Mouse (Mus musculus): ENCODE measurements around the gene AI661453. TPM values are rescaled to one million over a fixed set of nuclear protein-coding genes. Genes with fewer than 3 reads are reported as not detected.
A peak's percentile ranks its signal among the peaks of the same experiment; 100 is the strongest.

Gene AI661453
- total RNA-seq, 1 experiment = 2.2 TPM

DNA sequence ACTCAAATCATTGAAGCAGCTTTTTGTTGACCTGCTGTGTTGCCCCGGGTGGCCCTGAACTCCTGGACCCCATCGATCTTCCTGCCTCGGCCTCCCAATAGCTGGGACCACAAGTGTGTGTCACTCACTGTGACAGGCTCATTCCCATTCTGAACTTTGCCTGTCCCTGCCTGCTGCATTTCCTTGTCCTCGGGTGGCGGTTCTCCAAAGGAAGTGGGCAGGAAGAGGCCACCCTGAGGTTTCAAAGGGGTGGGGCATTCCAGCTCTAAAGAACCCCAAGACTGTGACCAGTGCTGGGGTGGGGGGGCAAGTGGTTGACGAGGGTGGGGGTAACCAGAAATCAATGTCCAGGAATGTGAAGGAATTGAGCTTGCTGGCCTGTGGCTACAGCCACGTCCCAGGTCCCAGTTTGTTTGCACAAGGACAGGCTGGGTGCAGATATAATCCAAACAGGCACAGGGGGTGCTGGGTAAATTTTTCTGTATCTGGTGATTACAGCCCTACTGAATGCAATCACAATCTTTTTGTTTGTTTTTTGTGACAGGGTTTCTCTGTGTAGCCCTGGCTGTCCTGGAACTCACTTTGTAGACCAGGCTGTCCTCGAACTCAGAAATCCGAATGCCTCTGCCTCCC, 3.1 kb downstream of the AI661453 start:
- Histone ChIP-seq H3K4me1 (ENCODE audit: control insufficient read depth in 2 of 2, insufficient read depth in 2 of 2, low read length in 2 of 2, poor library complexity in 1 of 2) (peaks cover 0 to 29% of the 10 kb centered on the region in 2 experiments; a peak in 2 of 4 replicates), H3K36me3 (ENCODE audit: control insufficient read depth, insufficient read depth, low read length, poor library complexity, severe bottlenecking) (no peaks in the 10 kb centered on the region), H3K4me3 (ENCODE audit: insufficient read depth in 1 of 2, low read depth in 1 of 2, low read length in 2 of 2, poor library complexity in 1 of 2, severe bottlenecking in 1 of 2) (no peak overlapping the region), H3K27ac (ENCODE audit: insufficient read depth, low read depth, low read length, poor library complexity, severe bottlenecking) (no peak overlapping the region; the same call in 1 of the 2 replicates), H3K9ac (ENCODE audit: insufficient read depth, low read depth, low read length, poor library complexity, severe bottlenecking) (no peak overlapping the region), H3K9me3 (ENCODE audit: control insufficient read depth, insufficient read depth, low read depth, low read length) (no peaks in the 10 kb centered on the region)
- TF ChIP-seq HCFC1 (IDR thresholded peaks at IDR 0.05; ENCODE audit: borderline replicate concordance, insufficient read depth, low read length) = no peak
- TF ChIP-seq ZC3H11A (IDR thresholded peaks at IDR 0.05; ENCODE audit: borderline replicate concordance, low read depth, low read length) = no peak
- no peak for TF ChIP-seq ZNF384 (IDR thresholded peaks at IDR 0.05; ENCODE audit: low read depth, low read length)
- no peak for TF ChIP-seq CHD2 (IDR thresholded peaks at IDR 0.05; ENCODE audit: low read depth, low read length)
- TF ChIP-seq MAFK (IDR thresholded peaks at IDR 0.05; ENCODE audit: insufficient read depth, low read depth, low read length) = no peak
- no peak for DNase-seq (ENCODE audit: low read depth, low spot score)
- in situ Hi-C loops (cut with MboI; ENCODE audit: low sequenced_read_pairs in 2 of 2, unreplicated experiment in 2 of 2) = no loop called here

DNA sequence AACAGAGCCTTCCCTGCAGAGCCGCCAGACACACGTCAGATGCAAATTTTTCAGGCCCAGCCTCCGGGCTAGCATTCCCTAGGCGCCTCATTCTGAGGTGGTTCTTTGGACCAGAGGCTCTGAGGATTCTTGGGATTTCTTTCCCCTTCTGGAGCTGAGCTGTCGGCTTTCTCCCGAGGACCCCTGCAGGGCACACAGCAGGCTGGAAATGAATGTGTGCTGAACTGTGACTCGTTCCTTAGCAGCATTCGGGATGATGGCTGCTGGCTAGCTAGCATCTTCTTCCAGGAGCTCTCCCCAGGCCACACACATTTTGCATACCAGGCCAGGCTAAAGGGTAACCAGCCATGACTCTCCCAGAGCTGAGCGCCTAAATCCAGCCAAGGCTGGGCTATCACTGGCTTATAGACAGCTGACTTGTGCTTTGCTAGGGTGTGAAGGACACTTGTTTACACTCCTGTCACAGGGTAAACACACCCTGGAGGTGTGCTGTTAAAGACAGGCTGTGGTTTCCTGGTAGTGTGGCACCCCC, 4.0 kb downstream of the AI661453 start:
- TF ChIP-seq HCFC1 (IDR thresholded peaks at IDR 0.05; ENCODE audit: borderline replicate concordance, insufficient read depth, low read length) = no peak
- TF ChIP-seq ZNF384 (IDR thresholded peaks at IDR 0.05; ENCODE audit: low read depth, low read length) = no peak
- no peak for TF ChIP-seq ZC3H11A (IDR thresholded peaks at IDR 0.05; ENCODE audit: borderline replicate concordance, low read depth, low read length)
- TF ChIP-seq MAFK (IDR thresholded peaks at IDR 0.05; ENCODE audit: insufficient read depth, low read depth, low read length) = no peak
- TF ChIP-seq CHD2 (IDR thresholded peaks at IDR 0.05; ENCODE audit: low read depth, low read length) = no peak
- H3K4me1 ChIP-seq (ENCODE audit: control insufficient read depth in 2 of 2, insufficient read depth in 2 of 2, low read length in 2 of 2, poor library complexity in 1 of 2) = peaks cover 0 to 29% of the 10 kb centered on the region in 2 experiments; a peak in 2 of 4 replicates
- H3K4me3 ChIP-seq (ENCODE audit: insufficient read depth in 1 of 2, low read depth in 1 of 2, low read length in 2 of 2, poor library complexity in 1 of 2, severe bottlenecking in 1 of 2) = no peak overlapping the region
- no peaks in the 10 kb centered on the region for H3K9me3 ChIP-seq (ENCODE audit: control insufficient read depth, insufficient read depth, low read depth, low read length)
- H3K9ac ChIP-seq (ENCODE audit: insufficient read depth, low read depth, low read length, poor library complexity, severe bottlenecking) = no peak overlapping the region; the same call in 1 of the 2 replicates
- peak overlapping the region; percentile 64; the same call in 1 of the 2 replicates for H3K27ac ChIP-seq (ENCODE audit: insufficient read depth, low read depth, low read length, poor library complexity, severe bottlenecking)
- in situ Hi-C loops (cut with MboI; ENCODE audit: low sequenced_read_pairs in 2 of 2, unreplicated experiment in 2 of 2) = no loop called here
- DNase-seq (ENCODE audit: low read depth, low spot score) = peak; percentile 61
- no peaks in the 10 kb centered on the region for H3K36me3 ChIP-seq (ENCODE audit: control insufficient read depth, insufficient read depth, low read length, poor library complexity, severe bottlenecking)

DNA sequence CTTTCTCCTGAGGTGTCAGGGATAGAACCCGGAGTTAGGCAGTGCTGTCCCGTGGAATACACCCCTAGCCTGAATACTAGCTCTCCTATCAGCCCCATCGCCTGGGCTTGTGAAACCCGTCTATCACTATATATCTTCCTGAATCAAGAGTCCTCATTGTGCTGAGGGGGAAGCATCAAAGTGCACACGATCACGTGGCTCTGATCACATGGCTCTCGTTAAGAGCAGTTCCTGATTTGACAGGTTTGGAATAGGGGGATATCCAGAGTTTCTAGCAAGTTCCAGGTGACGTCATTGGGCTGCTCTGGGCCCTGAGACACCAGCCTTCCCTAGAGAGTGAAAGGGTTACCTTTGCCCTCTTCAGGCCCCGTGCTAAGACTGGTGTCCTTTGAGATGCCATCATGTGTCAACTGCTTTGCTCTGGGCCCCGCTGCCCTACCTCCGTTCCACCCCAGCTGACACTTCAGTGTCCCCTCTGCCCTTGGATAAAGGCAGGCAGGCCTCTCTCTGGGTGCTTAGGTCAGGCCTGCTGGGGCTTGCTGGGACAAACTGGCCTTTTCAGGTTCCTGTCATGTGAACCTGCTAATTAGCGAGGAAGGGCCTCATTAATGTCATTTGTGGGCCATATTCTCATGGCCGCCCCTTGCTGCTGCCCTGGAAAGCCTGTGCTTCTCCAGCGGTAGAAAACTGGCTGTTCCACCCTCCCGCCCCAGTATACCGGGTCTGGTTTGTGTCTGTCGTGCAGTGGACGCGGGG, 5.1 kb downstream of the AI661453 start:
- no peak for TF ChIP-seq MAFK (IDR thresholded peaks at IDR 0.05; ENCODE audit: insufficient read depth, low read depth, low read length)
- no peak for TF ChIP-seq CHD2 (IDR thresholded peaks at IDR 0.05; ENCODE audit: low read depth, low read length)
- no peak for TF ChIP-seq ZC3H11A (IDR thresholded peaks at IDR 0.05; ENCODE audit: borderline replicate concordance, low read depth, low read length)
- no peaks in the 10 kb centered on the region for H3K9me3 ChIP-seq (ENCODE audit: control insufficient read depth, insufficient read depth, low read depth, low read length)
- DNase-seq (ENCODE audit: low read depth, low spot score) = no peak
- H3K36me3 ChIP-seq (ENCODE audit: control insufficient read depth, insufficient read depth, low read length, poor library complexity, severe bottlenecking) = no peaks in the 10 kb centered on the region
- H3K4me3 ChIP-seq (ENCODE audit: insufficient read depth in 1 of 2, low read depth in 1 of 2, low read length in 2 of 2, poor library complexity in 1 of 2, severe bottlenecking in 1 of 2) = no peak overlapping the region
- in situ Hi-C loops (cut with MboI; ENCODE audit: low sequenced_read_pairs in 2 of 2, unreplicated experiment in 2 of 2) = no loop called here
- H3K27ac ChIP-seq (ENCODE audit: insufficient read depth, low read depth, low read length, poor library complexity, severe bottlenecking) = no peak overlapping the region
- no peak overlapping the region for H3K9ac ChIP-seq (ENCODE audit: insufficient read depth, low read depth, low read length, poor library complexity, severe bottlenecking)
- H3K4me1 ChIP-seq (ENCODE audit: control insufficient read depth in 2 of 2, insufficient read depth in 2 of 2, low read length in 2 of 2, poor library complexity in 1 of 2) = peaks cover 0 to 35% of the 10 kb centered on the region in 2 experiments; a peak in 2 of 4 replicates

DNA sequence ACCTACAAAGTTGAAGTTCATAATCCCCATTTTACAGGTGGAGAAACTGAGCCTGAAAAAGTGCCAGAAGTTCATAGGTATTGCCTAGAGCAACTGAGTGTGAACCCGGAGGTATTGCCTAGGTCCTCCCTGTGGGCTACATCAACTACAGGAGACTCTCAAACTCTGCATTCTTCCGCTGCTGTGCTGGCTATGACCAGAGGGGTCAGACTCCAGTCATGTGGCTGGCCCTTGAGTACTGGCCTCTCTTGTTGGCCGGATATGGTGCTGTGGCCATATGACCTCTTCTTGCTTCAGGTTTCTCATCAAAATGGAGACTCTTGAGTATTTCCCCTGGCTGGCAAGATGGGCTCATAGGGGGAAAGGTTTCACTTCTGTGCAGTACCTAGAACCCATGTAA, 5.9 kb downstream of the AI661453 start:
- H3K4me3 ChIP-seq (ENCODE audit: insufficient read depth in 1 of 2, low read depth in 1 of 2, low read length in 2 of 2, poor library complexity in 1 of 2, severe bottlenecking in 1 of 2) = no peak overlapping the region
- H3K9ac ChIP-seq (ENCODE audit: insufficient read depth, low read depth, low read length, poor library complexity, severe bottlenecking) = no peak overlapping the region
- H3K36me3 ChIP-seq (ENCODE audit: control insufficient read depth, insufficient read depth, low read length, poor library complexity, severe bottlenecking) = no peaks in the 10 kb centered on the region
- no peak for DNase-seq (ENCODE audit: low read depth, low spot score)
- H3K27ac ChIP-seq (ENCODE audit: insufficient read depth, low read depth, low read length, poor library complexity, severe bottlenecking) = no peak overlapping the region
- in situ Hi-C loops (cut with MboI; ENCODE audit: low sequenced_read_pairs in 2 of 2, unreplicated experiment in 2 of 2) = no loop called here
- H3K4me1 ChIP-seq (ENCODE audit: control insufficient read depth in 2 of 2, insufficient read depth in 2 of 2, low read length in 2 of 2, poor library complexity in 1 of 2) = peaks cover 0 to 36% of the 10 kb centered on the region in 2 experiments; a peak in 2 of 4 replicates
- no peaks in the 10 kb centered on the region for H3K9me3 ChIP-seq (ENCODE audit: control insufficient read depth, insufficient read depth, low read depth, low read length)
- TF ChIP-seq ZNF384 (IDR thresholded peaks at IDR 0.05; ENCODE audit: low read depth, low read length) (no peak), MAFK (IDR thresholded peaks at IDR 0.05; ENCODE audit: insufficient read depth, low read depth, low read length) (no peak), ZC3H11A (IDR thresholded peaks at IDR 0.05; ENCODE audit: borderline replicate concordance, low read depth, low read length) (no peak), CHD2 (IDR thresholded peaks at IDR 0.05; ENCODE audit: low read depth, low read length) (no peak), HCFC1 (IDR thresholded peaks at IDR 0.05; ENCODE audit: borderline replicate concordance, insufficient read depth, low read length) (no peak)
